Mouse (Mus musculus) liver, postnatal 0 days (tissue): Measurements from ENCODE around the gene 5730522E02Rik.

Experiments
- CTCF ChIP-seq: sonication (generic); IDR thresholded peaks from 2 replicates; pipeline ENCODE4 v1.5.1; 2016; ENCODE audit warnings: antibody characterized with exemption, low read depth
- EP300 ChIP-seq: IDR thresholded peaks from 2 replicates; pipeline ENCODE4 v1.6.1; 2016; ENCODE audit warnings: antibody characterized with exemption, low read depth, mild to moderate bottlenecking

DNA sequence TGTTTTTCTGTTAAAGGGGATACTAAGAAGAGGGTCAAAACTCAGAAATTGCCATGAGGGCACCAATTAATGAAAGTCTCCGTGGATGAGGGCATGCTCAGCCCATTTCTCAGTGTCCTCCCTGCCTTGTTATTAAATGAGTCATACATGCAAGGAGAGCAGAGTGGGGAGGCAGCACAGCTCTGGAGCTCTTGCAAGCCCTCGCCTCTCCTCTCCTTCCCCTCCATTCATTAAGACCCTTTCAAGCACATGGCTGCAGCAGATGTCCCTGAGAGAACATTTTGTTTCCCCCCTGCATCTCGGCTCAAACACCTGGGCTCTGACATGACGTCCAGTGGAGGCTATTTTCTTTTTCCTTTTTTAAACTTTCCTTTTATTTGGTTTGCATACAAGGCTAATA lies 138.5 kb downstream of the 5730522E02Rik start:
- TF ChIP-seq CTCF (no peak), EP300 (no peak)
